Mouse (Mus musculus): Measurements from ENCODE around the gene Hivep1. TPM values are rescaled to one million over a fixed set of nuclear protein-coding genes. Genes with fewer than 3 reads are reported as not detected.

Hivep1 gene
- total RNA-seq, 1 experiment: 8.1 TPM

- Histone ChIP-seq H3K9me3 (ENCODE audit: control insufficient read depth, insufficient read depth, low read depth, low read length) (no peaks in the 10 kb centered on the region), H3K4me3 (ENCODE audit: insufficient read depth in 1 of 2, low read depth in 1 of 2, low read length in 2 of 2, poor library complexity in 1 of 2, severe bottlenecking in 1 of 2) (no peak overlapping the region), H3K36me3 (ENCODE audit: control insufficient read depth, insufficient read depth, low read length, poor library complexity, severe bottlenecking) (no peaks in the 10 kb centered on the region), H3K27ac (ENCODE audit: insufficient read depth, low read depth, low read length, poor library complexity, severe bottlenecking) (no peak overlapping the region), H3K4me1 (ENCODE audit: control insufficient read depth in 2 of 2, insufficient read depth in 2 of 2, low read length in 2 of 2, poor library complexity in 1 of 2) (no peaks in the 10 kb centered on the region), H3K9ac (ENCODE audit: insufficient read depth, low read depth, low read length, poor library complexity, severe bottlenecking) (no peak overlapping the region)
- TF ChIP-seq HCFC1 (IDR thresholded peaks at IDR 0.05; ENCODE audit: borderline replicate concordance, insufficient read depth, low read length) (no peak), MAFK (IDR thresholded peaks at IDR 0.05; ENCODE audit: insufficient read depth, low read depth, low read length) (no peak), ZNF384 (IDR thresholded peaks at IDR 0.05; ENCODE audit: low read depth, low read length) (no peak), ZC3H11A (IDR thresholded peaks at IDR 0.05; ENCODE audit: borderline replicate concordance, low read depth, low read length) (no peak), CHD2 (IDR thresholded peaks at IDR 0.05; ENCODE audit: low read depth, low read length) (no peak)
- in situ Hi-C loops (cut with MboI; ENCODE audit: low sequenced_read_pairs in 2 of 2, unreplicated experiment in 2 of 2): no loop called here
- no peak for DNase-seq (ENCODE audit: low read depth, low spot score)
Measured at GRCm38 (mm10) chr13:42108483-42109215, 56.8 kb downstream of the Hivep1 start.

- H3K27ac ChIP-seq (ENCODE audit: insufficient read depth, low read depth, low read length, poor library complexity, severe bottlenecking): no peak overlapping the region
- H3K9ac ChIP-seq (ENCODE audit: insufficient read depth, low read depth, low read length, poor library complexity, severe bottlenecking): no peak overlapping the region
- no peak overlapping the region for H3K4me3 ChIP-seq (ENCODE audit: insufficient read depth in 1 of 2, low read depth in 1 of 2, low read length in 2 of 2, poor library complexity in 1 of 2, severe bottlenecking in 1 of 2)
- DNase-seq (ENCODE audit: low read depth, low spot score): no peak
- H3K4me1 ChIP-seq (ENCODE audit: control insufficient read depth in 2 of 2, insufficient read depth in 2 of 2, low read length in 2 of 2, poor library complexity in 1 of 2): no peaks in the 10 kb centered on the region
- no peak for TF ChIP-seq MAFK (IDR thresholded peaks at IDR 0.05; ENCODE audit: insufficient read depth, low read depth, low read length)
- no peak for TF ChIP-seq ZC3H11A (IDR thresholded peaks at IDR 0.05; ENCODE audit: borderline replicate concordance, low read depth, low read length)
- in situ Hi-C loops (cut with MboI; ENCODE audit: low sequenced_read_pairs in 2 of 2, unreplicated experiment in 2 of 2): no loop called here
- H3K9me3 ChIP-seq (ENCODE audit: control insufficient read depth, insufficient read depth, low read depth, low read length): no peaks in the 10 kb centered on the region
- H3K36me3 ChIP-seq (ENCODE audit: control insufficient read depth, insufficient read depth, low read length, poor library complexity, severe bottlenecking): no peaks in the 10 kb centered on the region
Measured at GRCm38 (mm10) chr13:42110416-42110815, 58.6 kb downstream of the Hivep1 start.

- no peaks in the 10 kb centered on the region for H3K4me1 ChIP-seq (ENCODE audit: control insufficient read depth in 2 of 2, insufficient read depth in 2 of 2, low read length in 2 of 2, poor library complexity in 1 of 2)
- no peak for DNase-seq (ENCODE audit: low read depth, low spot score)
- in situ Hi-C loops (cut with MboI; ENCODE audit: low sequenced_read_pairs in 2 of 2, unreplicated experiment in 2 of 2): no loop called here
- no peaks in the 10 kb centered on the region for H3K36me3 ChIP-seq (ENCODE audit: control insufficient read depth, insufficient read depth, low read length, poor library complexity, severe bottlenecking)
- no peak for TF ChIP-seq MAFK (IDR thresholded peaks at IDR 0.05; ENCODE audit: insufficient read depth, low read depth, low read length)
- TF ChIP-seq ZC3H11A (IDR thresholded peaks at IDR 0.05; ENCODE audit: borderline replicate concordance, low read depth, low read length): no peak
- TF ChIP-seq ZNF384 (IDR thresholded peaks at IDR 0.05; ENCODE audit: low read depth, low read length): no peak
- no peak for TF ChIP-seq HCFC1 (IDR thresholded peaks at IDR 0.05; ENCODE audit: borderline replicate concordance, insufficient read depth, low read length)
- TF ChIP-seq CHD2 (IDR thresholded peaks at IDR 0.05; ENCODE audit: low read depth, low read length): no peak
- H3K27ac ChIP-seq (ENCODE audit: insufficient read depth, low read depth, low read length, poor library complexity, severe bottlenecking): no peak overlapping the region
- H3K9ac ChIP-seq (ENCODE audit: insufficient read depth, low read depth, low read length, poor library complexity, severe bottlenecking): no peak overlapping the region
- H3K4me3 ChIP-seq (ENCODE audit: insufficient read depth in 1 of 2, low read depth in 1 of 2, low read length in 2 of 2, poor library complexity in 1 of 2, severe bottlenecking in 1 of 2): no peak overlapping the region
- no peaks in the 10 kb centered on the region for H3K9me3 ChIP-seq (ENCODE audit: control insufficient read depth, insufficient read depth, low read depth, low read length)
Measured at GRCm38 (mm10) chr13:42112071-42112470, 60.2 kb downstream of the Hivep1 start.

GRCm38 (mm10) chr13:42112748-42113147, 60.9 kb downstream of the Hivep1 start:
- H3K9me3 ChIP-seq (ENCODE audit: control insufficient read depth, insufficient read depth, low read depth, low read length): no peaks in the 10 kb centered on the region
- no peaks in the 10 kb centered on the region for H3K4me1 ChIP-seq (ENCODE audit: control insufficient read depth in 2 of 2, insufficient read depth in 2 of 2, low read length in 2 of 2, poor library complexity in 1 of 2)
- no peak for DNase-seq (ENCODE audit: low read depth, low spot score)
- in situ Hi-C loops (cut with MboI; ENCODE audit: low sequenced_read_pairs in 2 of 2, unreplicated experiment in 2 of 2): no loop called here
- H3K36me3 ChIP-seq (ENCODE audit: control insufficient read depth, insufficient read depth, low read length, poor library complexity, severe bottlenecking): no peaks in the 10 kb centered on the region
- no peak overlapping the region for H3K4me3 ChIP-seq (ENCODE audit: insufficient read depth in 1 of 2, low read depth in 1 of 2, low read length in 2 of 2, poor library complexity in 1 of 2, severe bottlenecking in 1 of 2)
- TF ChIP-seq ZC3H11A (IDR thresholded peaks at IDR 0.05; ENCODE audit: borderline replicate concordance, low read depth, low read length): no peak
- TF ChIP-seq MAFK (IDR thresholded peaks at IDR 0.05; ENCODE audit: insufficient read depth, low read depth, low read length): no peak
- TF ChIP-seq ZNF384 (IDR thresholded peaks at IDR 0.05; ENCODE audit: low read depth, low read length): no peak
- no peak overlapping the region for H3K27ac ChIP-seq (ENCODE audit: insufficient read depth, low read depth, low read length, poor library complexity, severe bottlenecking)
- H3K9ac ChIP-seq (ENCODE audit: insufficient read depth, low read depth, low read length, poor library complexity, severe bottlenecking): no peak overlapping the region

- Histone ChIP-seq H3K9ac (ENCODE audit: insufficient read depth, low read depth, low read length, poor library complexity, severe bottlenecking) (no peak overlapping the region), H3K4me3 (ENCODE audit: insufficient read depth in 1 of 2, low read depth in 1 of 2, low read length in 2 of 2, poor library complexity in 1 of 2, severe bottlenecking in 1 of 2) (no peak overlapping the region), H3K4me1 (ENCODE audit: control insufficient read depth in 2 of 2, insufficient read depth in 2 of 2, low read length in 2 of 2, poor library complexity in 1 of 2) (no peaks in the 10 kb centered on the region), H3K9me3 (ENCODE audit: control insufficient read depth, insufficient read depth, low read depth, low read length) (no peaks in the 10 kb centered on the region), H3K27ac (ENCODE audit: insufficient read depth, low read depth, low read length, poor library complexity, severe bottlenecking) (no peak overlapping the region), H3K36me3 (ENCODE audit: control insufficient read depth, insufficient read depth, low read length, poor library complexity, severe bottlenecking) (no peaks in the 10 kb centered on the region)
- DNase-seq (ENCODE audit: low read depth, low spot score): no peak
- in situ Hi-C loops (cut with MboI; ENCODE audit: low sequenced_read_pairs in 2 of 2, unreplicated experiment in 2 of 2): no loop called here
- TF ChIP-seq ZNF384 (IDR thresholded peaks at IDR 0.05; ENCODE audit: low read depth, low read length) (no peak), CHD2 (IDR thresholded peaks at IDR 0.05; ENCODE audit: low read depth, low read length) (no peak), MAFK (IDR thresholded peaks at IDR 0.05; ENCODE audit: insufficient read depth, low read depth, low read length) (no peak)
Measured at GRCm38 (mm10) chr13:42113601-42114000, 61.8 kb downstream of the Hivep1 start.

All from ES-E14 (cell line).